Mouse (Mus musculus) cortical plate, adult 2 months (tissue): Measurements from ENCODE around the gene Dido1.

Experiments
- CTCF ChIP-seq: fragments of 200-500 bp; IDR thresholded peaks from 2 replicates; pipeline ENCODE4 v1.5.1; 2011; ENCODE audit warnings: mild to moderate bottlenecking, control low read depth, low read length; ENCODE audit not compliant: insufficient read depth; ENCODE audit errors: extremely low read depth
- POLR2A ChIP-seq: fragments of 200-500 bp; IDR thresholded peaks from 2 replicates; pipeline ENCODE4 v1.6.1; 2011; ENCODE audit warnings: mild to moderate bottlenecking, low read length, control low read depth; ENCODE audit not compliant: insufficient read depth; ENCODE audit errors: extremely low read depth

- TF ChIP-seq CTCF (no peak), POLR2A (no peak)
Measured at GRCm38 (mm10) chr2:180646841-180647240, 63.0 kb downstream of the Dido1 start.
